Mouse (Mus musculus): Measurements from ENCODE around the gene Fcgr1.
"Not testable (repeated sequence)": the region's sequence is repeated elsewhere in the genome, so short reads cannot be mapped to it uniquely, and the experiment has no call there.

Fcgr1 gene

GRCm38 (mm10) chr3:96293787-96294186 is at the start of gene Fcgr1:
TSS of gene Fcgr1 (minus strand) at chr3:96293969.
- no peak for DNase-seq

- not testable (repeated sequence) for DNase-seq
These were observed 48.9 kb upstream of the Fcgr1 start for GRCm38 (mm10) chr3:96342652-96343051.

- not testable (repeated sequence) for DNase-seq
These were observed 48.3 kb upstream of the Fcgr1 start for GRCm38 (mm10) chr3:96342100-96342499.

- no peak for DNase-seq
These were observed 47.0 kb upstream of the Fcgr1 start for GRCm38 (mm10) chr3:96340611-96341312.

GRCm38 (mm10) chr3:96338849-96339480 is 45.2 kb upstream of the Fcgr1 start:
- no peak for DNase-seq

- DNase-seq, result no peak
These were observed 44.3 kb upstream of the Fcgr1 start for GRCm38 (mm10) chr3:96338043-96338442.

GRCm38 (mm10) chr3:96337269-96337668 is 43.5 kb upstream of the Fcgr1 start:
- no peak for DNase-seq

GRCm38 (mm10) chr3:96336636-96337035 is 42.9 kb upstream of the Fcgr1 start:
- no peak for DNase-seq

- no peak for DNase-seq
These were observed 41.8 kb upstream of the Fcgr1 start for GRCm38 (mm10) chr3:96335591-96335990.

GRCm38 (mm10) chr3:96335163-96335550 is 41.4 kb upstream of the Fcgr1 start:
- DNase-seq, result no peak

- no peak for DNase-seq
These were observed 40.7 kb upstream of the Fcgr1 start for GRCm38 (mm10) chr3:96334175-96335162.

- DNase-seq, result no peak
These were observed 39.8 kb upstream of the Fcgr1 start for GRCm38 (mm10) chr3:96333396-96334174.

- DNase-seq, result no peak
These were observed 39.0 kb upstream of the Fcgr1 start for GRCm38 (mm10) chr3:96332631-96333395.

- no peak for DNase-seq
These were observed 38.2 kb upstream of the Fcgr1 start for GRCm38 (mm10) chr3:96332000-96332399.

GRCm38 (mm10) chr3:96331438-96331837 is 37.7 kb upstream of the Fcgr1 start:
- no peak for DNase-seq

GRCm38 (mm10) chr3:96330603-96331002 is 36.8 kb upstream of the Fcgr1 start:
- DNase-seq, result no peak

GRCm38 (mm10) chr3:96330181-96330580 is 36.4 kb upstream of the Fcgr1 start:
- DNase-seq, result no peak

- DNase-seq, result no peak
These were observed 35.1 kb upstream of the Fcgr1 start for GRCm38 (mm10) chr3:96328730-96329387.

GRCm38 (mm10) chr3:96328060-96328729 is 34.4 kb upstream of the Fcgr1 start:
- not testable (repeated sequence) for DNase-seq

- no peak for DNase-seq
These were observed 33.9 kb upstream of the Fcgr1 start for GRCm38 (mm10) chr3:96327647-96328046.

- DNase-seq, result no peak
These were observed 33.4 kb upstream of the Fcgr1 start for GRCm38 (mm10) chr3:96327131-96327530.
